Mouse (Mus musculus) midbrain, embryonic 14.5 days (tissue): ENCODE data around the gene Gm10447. TPM values are rescaled to one million over a fixed set of nuclear protein-coding genes. Genes with fewer than 3 reads are reported as not detected.

Experiments used
- ATAC-seq: fragments of 200-750 bp; cut with Nextera tagmentation; 2 replicates; pipeline ENCODE4 v1.8.0; 2017; ENCODE audit warnings: moderate number of reproducible peaks, moderate library complexity; ENCODE audit not compliant: low FRiP score, low TSS enrichment
- DNase-seq: peaks from one replicate; pipeline ENCODE4 v3.0.0-alpha.2; 2015
- H3K27ac ChIP-seq: fragments of 300-500 bp; sonication (generic); replicated peaks from 2 replicates; pipeline ENCODE4 v1.5.1; 2014; ENCODE audit warnings: mild to moderate bottlenecking, low read depth, low read length, moderate library complexity
- H3K27me3 ChIP-seq: fragments of 300-500 bp; sonication (generic); 2 replicates; pipeline ENCODE4 v1.6.1; 2014; ENCODE audit warnings: low read length, control low read depth, mixed read lengths; ENCODE audit not compliant: control insufficient read depth, insufficient read depth
- H3K36me3 ChIP-seq: fragments of 300-500 bp; sonication (generic); 2 replicates; pipeline ENCODE4 v1.6.1; 2014; ENCODE audit warnings: low read length, control low read depth; ENCODE audit not compliant: control insufficient read depth, insufficient read depth
- H3K4me1 ChIP-seq: fragments of 300-500 bp; sonication (generic); 2 replicates; pipeline ENCODE4 v1.6.1; 2014; ENCODE audit warnings: mild to moderate bottlenecking, antibody characterized with exemption, low read length, control low read depth; ENCODE audit not compliant: control insufficient read depth, insufficient read depth
- H3K4me2 ChIP-seq: fragments of 300-500 bp; sonication (generic); 2 replicates; pipeline ENCODE4 v1.6.1; 2014; ENCODE audit warnings: mild to moderate bottlenecking, low read length, moderate library complexity
- H3K4me3 ChIP-seq: fragments of 300-500 bp; sonication (generic); replicated peaks from 2 replicates; pipeline ENCODE4 v1.5.1; 2014; ENCODE audit warnings: low read depth, low read length
- H3K9ac ChIP-seq: fragments of 300-500 bp; sonication (generic); replicated peaks from 2 replicates; pipeline ENCODE4 v1.6.1; 2014; ENCODE audit warnings: mild to moderate bottlenecking, low read length, moderate library complexity
- H3K9me3 ChIP-seq: fragments of 300-500 bp; sonication (generic); 2 replicates; pipeline ENCODE4 v1.6.1; 2016; ENCODE audit warnings: low read length, control low read depth, mixed read lengths; ENCODE audit not compliant: control insufficient read depth
- WGBS: fragments of 180-500 bp; shearing (Covaris S2); extraction: QIAGEN DNeasy Blood & Tissue Kit; methylation state at CpG from one replicate; pipeline ENCODE4 v1.1.7; 2014; 5-methylcytosine and 5-hydroxymethylcytosine counted together
- microRNA-seq: library from miRNA; unstranded; fragments of <30 nt; microRNA quantifications from one replicate; pipeline ENCODE4, GENCODE M21; 2016
- polyA plus RNA-seq: library from polyadenylated mRNA; unstranded; fragments of >200 nt; fragmentation: Nextera tagmentation; extraction: Ambion mirVana; gene quantifications from 2 replicates; pipeline ENCODE4 v1.2.1, GENCODE M21; 2014

The Gm10447 gene
- polyA plus RNA-seq, 1 experiment from 2014 or later = not detected

GRCm38 (mm10) chr11:53413871-53414270 lies 43.0 kb downstream of the Gm10447 start:
- ATAC-seq (no peak), DNase-seq (no peak)
- Histone ChIP-seq H3K4me3 (no peak overlapping the region), H3K4me2 (no peak overlapping the region), H3K27ac (no peak overlapping the region), H3K27me3 (no peaks in the 10 kb centered on the region), H3K36me3 (peaks cover 95% of the 10 kb centered on the region), H3K9me3 (no peaks in the 10 kb centered on the region), H3K4me1 (no peaks in the 10 kb centered on the region), H3K9ac (no peak overlapping the region)
- 96% methylated on average over 4 of the region's 4 CpGs for WGBS

GRCm38 (mm10) chr11:53411738-53412137 lies 45.2 kb downstream of the Gm10447 start:
- Histone ChIP-seq H3K36me3 (peaks cover 95% of the 10 kb centered on the region), H3K4me1 (no peaks in the 10 kb centered on the region), H3K27me3 (no peaks in the 10 kb centered on the region), H3K9me3 (no peaks in the 10 kb centered on the region), H3K9ac (no peak overlapping the region), H3K4me2 (no peak overlapping the region), H3K27ac (no peak overlapping the region), H3K4me3 (no peak overlapping the region)
- ATAC-seq (no peak), DNase-seq (peak; percentile 65)

Small RNA genes within 50 kb of the gene (microRNA-seq; reads per million reads assigned to microRNA genes)
- not detected for gene Mir6920

Other genes starting within 250 kb of the Gm10447 start
- 42.2 and 57.4 TPM in 2 replicates for gene Hspa4, start 156.7 kb downstream of the Gm10447 start, polyA plus RNA-seq
- gene Zcchc10, start 132.4 kb downstream of the Gm10447 start, polyA plus RNA-seq = 15.1 and 20.3 TPM in 2 replicates
- gene Aff4, start 106.3 kb downstream of the Gm10447 start, polyA plus RNA-seq = 105 and 107 TPM in 2 replicates
- not detected in 2 replicates for gene Leap2, start 33.9 kb downstream of the Gm10447 start, polyA plus RNA-seq
- gene Uqcrq, start 26.3 kb downstream of the Gm10447 start, polyA plus RNA-seq = 665 and 802 TPM in 2 replicates
- 3.7 and 5.9 TPM in 2 replicates for gene Gdf9, start 26.1 kb downstream of the Gm10447 start, polyA plus RNA-seq
- gene Shroom1, start 95 bp upstream of the Gm10447 start, polyA plus RNA-seq = 1.5 and 1.9 TPM in 2 replicates
- not detected in 2 replicates for gene Gm9837, start 13.4 kb upstream of the Gm10447 start, polyA plus RNA-seq
- not detected in 2 replicates for gene Gm9945, start 23.1 kb upstream of the Gm10447 start, polyA plus RNA-seq
- 0.50 and 0.69 TPM in 2 replicates for gene Sowaha, start 23.2 kb upstream of the Gm10447 start, polyA plus RNA-seq
- 13.0 and 16.5 TPM in 2 replicates for gene Sept8, start 62.1 kb upstream of the Gm10447 start, polyA plus RNA-seq
- 301 and 306 TPM in 2 replicates for gene Kif3a, start 110.3 kb upstream of the Gm10447 start, polyA plus RNA-seq
- 8.8 and 10.9 TPM in 2 replicates for gene Il4, start 161.6 kb upstream of the Gm10447 start, polyA plus RNA-seq
- not detected in 2 replicates for gene Il13, start 177.6 kb upstream of the Gm10447 start, polyA plus RNA-seq